Mouse (Mus musculus) cerebellum, adult 2 months (tissue): ENCODE measurements around the gene Cenpx.

Experiments
- CTCF ChIP-seq: fragments of 200-500 bp; IDR thresholded peaks from 2 replicates; pipeline ENCODE4 v1.5.1; 2011; ENCODE audit warnings: low read depth, mild to moderate bottlenecking, control low read depth, low read length, moderate library complexity, borderline replicate concordance; ENCODE audit not compliant: insufficient read depth
- POLR2A ChIP-seq: fragments of 200-500 bp; IDR thresholded peaks from 2 replicates; pipeline ENCODE4 v1.6.1; 2011; ENCODE audit warnings: low read length, control low read depth, borderline replicate concordance; ENCODE audit not compliant: insufficient read depth

- TF ChIP-seq CTCF (no peak), POLR2A (no peak)
Observed at GRCm38 (mm10) chr11:120731858-120732680, 18.5 kb upstream of the Cenpx start, which contains the start of gene Cbr2.
